Mouse (Mus musculus) frontal cortex, postnatal 36 days (tissue): ENCODE measurements around the gene Ugt1a5.
"Not testable (repeated sequence)": the region's sequence is repeated elsewhere in the genome, so short reads cannot be mapped to it uniquely, and the experiment has no call there.

Experiments
- DNase-seq, 2 experiments: peaks; one replicate each; pipeline ENCODE4 v3.0.0; 2022; ENCODE audit warnings: low spot score in 2 of 2

Gene Ugt1a5

DNA sequence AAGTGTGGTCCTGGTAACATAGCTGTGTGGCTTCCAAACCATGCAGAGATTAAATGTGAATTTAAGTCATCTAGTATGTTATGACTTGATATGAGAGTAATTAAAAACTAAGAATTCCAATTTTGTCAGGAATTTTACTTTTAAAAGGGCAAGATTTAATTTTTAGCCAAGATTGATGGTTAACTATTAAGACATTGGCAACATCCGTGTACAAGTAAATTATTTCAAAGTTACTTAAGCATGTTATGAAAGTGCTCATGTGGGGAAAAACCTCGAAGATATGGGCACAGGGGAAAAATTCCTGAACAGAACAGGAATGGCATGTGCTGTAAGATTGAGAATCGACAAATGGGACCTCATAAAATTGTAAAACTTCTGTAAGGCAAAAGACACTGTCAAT lies 31.6 kb downstream of the Ugt1a5 start:
- DNase-seq, result no peak

DNA sequence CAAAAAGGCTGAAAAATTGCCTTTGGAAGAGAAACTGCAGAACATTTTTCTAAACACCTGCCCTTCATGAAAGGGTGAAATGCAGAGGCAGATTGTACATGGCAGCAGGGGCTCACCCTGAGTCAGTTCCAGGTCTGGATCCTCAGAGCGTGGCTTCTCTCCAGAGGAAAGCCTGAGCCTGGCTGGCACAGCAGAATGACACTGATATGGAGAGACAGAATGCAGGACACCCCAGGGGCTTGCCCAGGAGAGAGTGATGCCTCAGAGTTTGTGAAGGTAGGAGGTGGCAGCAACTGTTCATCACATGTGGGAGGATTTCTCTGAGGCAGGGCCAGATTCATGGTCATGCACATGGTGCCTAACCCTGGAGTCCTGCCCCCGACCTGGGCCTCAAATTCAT lies 34.2 kb downstream of the Ugt1a5 start:
- DNase-seq, result no peak

DNA sequence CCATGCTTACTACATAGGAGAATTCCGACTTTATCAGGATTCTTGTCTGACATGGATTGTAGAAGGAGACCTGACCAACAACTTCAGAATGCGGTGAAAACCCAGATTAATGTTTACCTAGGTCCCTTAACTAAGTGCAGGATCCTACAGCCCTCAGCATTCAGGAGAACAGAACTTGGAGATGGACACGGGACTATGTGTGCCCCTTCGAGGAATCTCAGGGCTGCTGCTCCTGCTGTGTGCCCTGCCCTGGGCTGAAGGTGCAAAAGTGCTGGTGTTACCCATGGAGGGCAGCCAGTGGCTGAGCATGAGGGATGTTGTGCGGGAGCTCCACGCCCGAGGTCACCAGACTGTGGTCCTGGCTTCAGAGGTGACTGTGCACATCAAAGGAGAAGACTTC lies 34.6 kb downstream of the Ugt1a5 start, which contains the start of gene Ugt1a2:
Gene Ugt1a2, plus strand, starts transcription at position 146 of the 400 bp plus-strand sequence.
- DNase-seq, result no peak

DNA sequence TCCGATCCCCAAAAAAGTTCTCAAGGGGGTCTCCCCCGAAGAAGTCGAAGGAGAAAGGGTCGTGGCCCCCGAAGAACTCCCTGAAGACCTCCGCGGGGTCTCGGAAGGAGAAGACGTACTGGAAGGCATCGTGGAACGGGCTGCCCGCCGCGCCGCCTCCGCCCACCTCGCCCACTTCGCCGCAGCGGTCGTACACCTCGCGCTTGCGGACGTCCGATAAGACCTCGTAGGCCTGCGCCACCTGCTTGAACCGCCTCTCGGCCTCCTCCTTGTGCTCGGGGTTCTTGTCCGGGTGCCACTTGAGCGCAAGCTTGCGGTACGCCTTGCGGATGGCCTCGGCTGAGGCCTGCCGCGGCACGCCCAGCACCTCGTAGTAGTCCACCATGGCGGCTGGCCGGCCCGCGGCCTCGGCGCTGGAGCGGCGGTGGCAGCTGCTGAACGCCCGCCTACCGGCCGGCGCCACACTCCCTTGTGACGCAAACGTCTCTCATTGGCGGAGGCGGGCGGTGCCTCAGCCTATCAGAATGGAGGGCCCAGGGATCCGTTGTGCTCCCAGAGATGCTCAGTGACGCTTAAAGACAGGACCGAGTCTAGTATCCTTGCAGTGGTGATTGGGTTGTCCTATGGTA lies 39.6 kb downstream of the Ugt1a5 start, which contains the start of gene Dnajb3:
Gene Dnajb3, minus strand, starts transcription at position 489 of the 629 bp plus-strand sequence.
- peak; percentile 82 to 83 for DNase-seq

DNA sequence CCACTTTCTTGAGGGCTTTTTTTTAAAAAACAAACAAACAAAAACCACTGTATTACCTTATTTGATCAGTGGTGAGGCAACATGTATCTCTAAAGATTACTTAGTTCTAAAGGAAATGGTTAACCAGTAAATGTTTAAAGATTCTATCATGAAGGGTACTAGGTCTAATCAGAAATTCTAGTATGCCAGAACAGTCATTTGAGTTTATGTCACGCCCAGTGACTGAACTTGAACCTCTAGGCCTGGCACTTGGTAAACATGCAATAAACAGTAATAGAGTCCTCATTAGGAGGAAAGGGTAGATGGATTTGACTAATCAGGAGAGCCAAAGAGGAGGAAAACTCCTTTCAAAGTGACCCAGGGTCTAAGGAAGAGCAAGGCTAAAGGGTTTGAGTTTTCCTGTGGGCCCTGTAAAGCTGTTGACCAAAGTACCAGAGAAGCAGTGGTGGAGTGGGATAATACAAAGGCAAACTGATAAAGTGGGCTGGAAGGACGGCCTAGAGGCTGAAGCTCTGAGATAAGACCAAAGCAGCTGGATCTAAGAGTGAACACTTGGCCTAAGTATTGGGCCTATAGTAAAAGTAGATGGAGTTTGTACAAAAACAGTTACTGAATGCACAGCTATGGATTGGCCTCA lies 41.1 kb downstream of the Ugt1a5 start:
- no peak for DNase-seq

DNA sequence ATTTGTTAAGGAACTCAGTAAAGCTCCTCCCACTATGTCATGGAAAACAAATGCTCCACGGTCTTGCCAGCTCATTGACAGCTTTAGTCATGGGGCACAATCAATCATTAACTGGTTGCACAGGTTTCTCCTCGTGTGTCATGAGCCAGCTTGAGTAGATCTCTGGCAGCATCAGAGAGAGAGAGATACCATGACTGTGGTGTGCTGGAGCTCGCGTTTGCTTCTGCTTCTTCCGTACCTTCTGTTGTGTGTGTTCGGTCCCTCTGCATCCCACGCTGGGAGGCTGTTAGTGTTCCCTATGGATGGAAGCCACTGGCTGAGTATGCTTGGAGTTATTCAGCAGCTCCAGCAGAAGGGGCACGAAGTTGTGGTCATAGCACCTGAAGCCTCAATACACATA lies 46.0 kb downstream of the Ugt1a5 start, which contains the start of gene Ugt1a1:
Gene Ugt1a1, plus strand, starts transcription at position 148 of the 400 bp plus-strand sequence.
- DNase-seq, result no peak

DNA sequence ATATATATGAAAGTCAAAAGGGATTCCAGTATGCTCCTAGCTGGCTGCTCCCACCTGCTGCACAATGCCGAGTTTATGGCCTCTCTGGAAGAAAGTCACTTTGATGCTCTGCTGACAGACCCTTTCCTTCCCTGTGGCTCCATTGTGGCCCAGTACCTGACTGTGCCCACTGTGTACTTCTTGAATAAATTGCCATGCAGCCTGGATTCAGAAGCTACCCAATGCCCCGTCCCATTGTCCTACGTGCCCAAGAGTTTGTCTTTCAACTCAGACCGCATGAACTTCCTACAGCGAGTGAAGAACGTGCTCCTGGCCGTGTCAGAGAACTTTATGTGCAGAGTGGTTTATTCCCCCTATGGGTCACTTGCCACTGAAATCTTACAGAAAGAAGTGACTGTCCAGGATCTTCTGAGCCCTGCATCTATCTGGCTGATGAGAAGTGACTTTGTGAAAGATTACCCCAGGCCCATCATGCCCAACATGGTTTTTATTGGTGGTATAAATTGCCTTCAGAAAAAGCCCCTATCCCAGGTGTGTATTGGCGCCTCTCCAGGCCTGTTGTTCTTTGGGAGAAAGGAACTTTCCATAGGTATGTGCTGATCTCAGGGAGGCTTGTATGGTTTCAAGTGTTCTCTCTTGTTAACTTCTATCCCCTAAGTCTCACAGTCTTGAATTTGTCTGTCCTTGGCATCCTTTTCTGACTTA lies 46.7 kb downstream of the Ugt1a5 start:
- DNase-seq, result no peak

DNA sequence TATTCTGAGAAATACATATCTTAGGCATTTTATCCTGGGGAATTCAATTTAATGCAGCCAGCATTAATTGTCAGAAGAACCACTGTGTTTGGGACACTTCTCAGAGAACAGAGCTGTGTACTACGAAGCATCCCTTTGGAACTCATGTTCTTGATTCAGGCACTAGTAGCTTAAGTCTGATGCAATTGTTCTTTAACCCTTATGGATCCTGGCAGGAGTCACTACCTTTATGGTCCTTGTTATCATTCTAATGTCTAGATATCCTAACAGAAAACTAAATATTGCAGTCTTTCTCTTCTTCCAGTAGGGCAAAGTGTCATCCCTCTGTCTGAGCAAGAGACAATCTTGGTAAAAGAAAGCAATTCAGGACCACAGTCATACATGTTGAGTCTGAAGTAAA lies 47.2 kb downstream of the Ugt1a5 start:
- no peak for DNase-seq

DNA sequence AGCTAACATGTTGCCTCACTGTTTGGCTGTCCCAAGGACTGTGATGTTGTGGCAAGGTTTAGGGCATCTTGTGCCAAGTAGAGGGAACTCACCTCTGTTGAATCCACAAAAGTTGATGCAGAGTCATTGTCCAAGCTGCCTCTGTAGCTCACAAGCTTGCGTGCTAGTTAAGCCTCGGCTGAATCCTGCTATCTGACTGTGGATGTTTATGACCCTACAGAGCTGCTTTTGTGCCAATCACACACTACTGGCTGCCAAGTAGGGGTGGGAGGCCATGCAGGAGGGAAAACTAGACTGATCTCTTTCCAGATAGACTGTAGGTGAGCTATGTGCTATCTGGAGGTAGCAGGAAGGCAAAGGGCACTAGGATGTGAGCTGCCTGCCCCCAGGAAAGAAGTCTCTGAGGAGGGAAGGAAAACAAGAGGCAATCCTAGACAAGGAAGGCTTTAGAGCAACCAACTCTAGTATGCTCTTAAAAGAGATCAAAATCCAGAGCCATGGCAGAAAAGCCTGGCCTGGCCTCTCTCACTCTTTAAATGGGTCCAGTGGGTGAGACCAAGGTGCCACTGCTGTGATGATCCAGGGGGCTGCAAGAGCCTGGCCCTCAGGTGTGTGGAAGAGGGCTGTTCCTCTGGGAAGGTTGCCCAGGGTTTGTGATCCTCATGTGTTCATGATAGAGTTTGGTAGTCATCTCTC lies 48.1 kb downstream of the Ugt1a5 start:
- no peak for DNase-seq

DNA sequence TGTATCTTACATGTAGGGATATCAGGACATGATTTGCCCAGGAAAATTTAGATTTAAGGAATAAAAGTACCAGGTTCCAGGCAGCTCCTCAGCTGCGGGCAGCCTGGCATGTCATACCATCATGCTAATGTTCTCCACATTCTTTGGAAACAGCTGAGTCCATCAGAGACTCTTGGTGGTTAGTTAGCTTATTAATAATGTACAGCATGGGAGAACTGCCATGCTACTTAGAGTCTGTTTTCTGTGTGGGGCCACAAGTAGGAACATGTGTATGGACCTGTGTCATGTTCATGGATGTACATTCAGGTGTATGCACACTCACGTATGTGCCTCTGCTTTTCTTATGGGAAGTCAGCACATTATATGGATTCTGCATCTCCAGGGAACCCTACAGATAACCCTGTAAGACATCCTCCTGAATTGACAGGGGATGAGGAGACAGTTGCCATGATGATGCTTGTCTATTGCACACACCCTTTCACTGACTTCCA lies 48.7 kb downstream of the Ugt1a5 start:
- DNase-seq, result no peak

DNA sequence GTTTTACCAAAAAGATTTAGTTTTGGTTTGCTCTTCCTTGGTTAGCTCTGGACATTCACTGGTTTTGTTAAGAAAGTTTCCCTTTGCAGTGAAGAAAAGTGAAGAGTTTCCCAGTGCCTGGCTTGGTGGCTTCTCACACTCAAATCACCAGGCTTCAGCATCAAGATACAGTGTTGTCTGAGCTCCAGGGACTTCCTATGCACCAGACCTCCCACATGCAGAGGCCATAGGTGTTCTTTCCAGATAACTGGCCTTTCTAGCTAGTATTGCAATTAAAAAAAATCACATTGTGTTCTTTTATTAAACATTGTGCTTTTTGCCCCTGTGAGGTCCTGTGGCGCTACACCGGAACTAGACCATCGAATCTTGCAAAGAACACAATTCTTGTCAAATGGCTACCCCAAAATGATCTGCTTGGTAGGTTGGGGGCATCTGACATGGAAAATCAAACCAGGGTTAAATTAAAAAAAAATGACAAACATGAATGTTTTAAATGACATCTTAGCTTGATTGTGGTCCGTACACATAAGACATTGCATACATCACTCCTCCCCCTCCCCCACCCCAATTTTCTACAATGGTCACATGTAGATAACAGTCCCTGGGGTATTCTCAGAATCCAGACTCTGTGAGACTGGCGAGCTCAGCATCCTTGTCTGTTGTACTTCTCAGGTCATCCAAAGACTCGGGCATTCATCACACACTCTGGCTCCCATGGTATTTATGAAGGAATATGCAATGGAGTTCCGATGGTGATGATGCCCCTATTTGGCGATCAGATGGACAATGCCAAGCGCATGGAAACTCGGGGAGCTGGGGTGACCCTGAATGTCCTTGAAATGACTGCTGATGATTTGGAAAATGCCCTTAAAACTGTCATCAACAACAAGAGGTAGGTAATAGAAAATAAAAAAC lies 49.9 kb downstream of the Ugt1a5 start:
- no peak for DNase-seq

DNA sequence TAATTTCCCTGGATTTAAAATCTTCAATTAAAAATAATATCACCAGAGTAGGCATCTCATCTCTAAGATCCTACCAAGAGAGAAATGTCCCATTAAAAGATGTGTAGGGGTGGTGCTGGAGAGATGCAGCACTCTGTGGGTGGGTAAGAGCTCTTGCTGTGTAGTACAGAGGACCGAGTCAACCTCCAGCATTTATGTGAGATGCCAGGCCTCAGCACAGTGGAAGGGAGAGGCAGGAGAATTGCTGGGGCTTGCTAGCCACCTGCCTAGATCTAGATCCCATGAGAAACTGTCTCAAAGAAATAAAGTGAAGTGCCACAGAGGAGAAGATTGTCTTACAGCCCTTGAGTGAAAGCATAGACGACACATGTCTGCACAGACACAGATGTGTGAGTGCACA lies 50.7 kb downstream of the Ugt1a5 start:
- DNase-seq, result no peak

DNA sequence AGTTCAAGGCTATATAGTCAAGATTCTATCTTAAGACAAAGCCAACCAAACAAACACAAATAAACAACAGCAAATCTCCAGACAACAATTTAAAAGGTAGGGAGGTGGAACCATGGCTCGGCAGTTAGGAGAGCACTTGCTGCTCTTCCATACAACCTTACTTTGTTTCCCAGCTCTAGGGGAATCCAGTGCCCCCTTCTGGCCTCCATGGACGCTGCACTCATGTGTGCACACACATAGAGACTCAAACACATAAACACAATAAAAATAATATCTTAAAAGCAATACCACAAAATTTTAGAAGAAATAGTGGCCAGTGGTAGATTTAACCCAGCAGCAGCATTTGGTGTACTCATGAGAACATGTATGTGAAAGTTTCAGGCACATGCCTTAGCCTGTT lies 51.3 kb downstream of the Ugt1a5 start:
- no peak for DNase-seq

DNA sequence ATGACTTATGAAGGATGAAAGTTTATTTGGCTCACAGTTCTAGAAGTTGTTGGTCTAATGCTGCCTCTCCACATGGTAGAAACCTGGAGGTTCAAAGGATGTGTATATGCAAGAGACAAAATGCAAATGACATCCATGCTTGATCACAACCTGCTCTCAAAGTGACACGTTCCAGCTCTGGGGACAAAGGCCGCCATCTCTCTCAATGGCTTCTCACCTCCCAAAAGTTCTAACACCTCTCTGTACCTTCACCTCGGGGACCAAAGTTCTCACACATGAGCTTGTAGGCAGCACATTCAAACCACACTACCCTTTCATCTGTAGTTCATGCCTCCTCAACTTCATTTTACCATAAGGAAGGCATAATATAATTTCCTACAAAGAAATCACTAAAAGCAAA lies 51.8 kb downstream of the Ugt1a5 start:
- no peak for DNase-seq

DNA sequence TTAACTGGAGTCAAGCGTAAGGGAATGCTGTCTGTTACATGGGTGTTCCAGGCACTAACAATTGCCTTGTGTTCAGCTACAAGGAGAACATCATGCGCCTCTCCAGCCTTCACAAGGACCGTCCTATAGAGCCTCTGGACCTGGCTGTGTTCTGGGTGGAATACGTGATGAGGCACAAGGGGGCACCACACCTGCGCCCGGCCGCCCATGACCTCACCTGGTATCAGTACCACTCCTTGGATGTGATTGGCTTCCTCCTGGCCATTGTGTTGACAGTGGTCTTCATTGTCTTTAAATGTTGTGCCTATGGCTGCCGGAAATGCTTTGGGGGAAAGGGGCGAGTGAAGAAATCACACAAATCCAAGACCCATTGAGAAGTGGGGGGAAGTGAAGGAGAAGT lies 52.2 kb downstream of the Ugt1a5 start:
- DNase-seq, result no peak

DNA sequence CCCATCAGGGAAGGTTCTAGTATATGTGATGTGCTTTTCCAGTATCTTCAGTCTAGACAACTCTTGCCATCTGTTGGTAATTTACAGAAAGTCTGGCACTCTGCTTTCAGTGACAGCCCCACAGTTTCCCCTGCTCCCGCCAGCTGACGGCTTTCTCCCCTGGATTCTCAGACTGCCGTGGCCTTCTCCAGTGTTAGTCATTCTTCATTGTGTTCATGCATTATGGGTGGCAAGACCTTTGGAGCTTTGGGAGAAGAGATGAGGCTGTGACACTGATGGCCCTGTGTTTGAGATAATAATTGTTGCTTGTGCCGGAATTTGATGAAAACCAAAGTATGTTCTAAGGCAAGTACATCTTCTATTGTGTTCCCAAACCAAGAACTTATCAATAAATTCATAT lies 52.8 kb downstream of the Ugt1a5 start:
- no peak for DNase-seq

DNA sequence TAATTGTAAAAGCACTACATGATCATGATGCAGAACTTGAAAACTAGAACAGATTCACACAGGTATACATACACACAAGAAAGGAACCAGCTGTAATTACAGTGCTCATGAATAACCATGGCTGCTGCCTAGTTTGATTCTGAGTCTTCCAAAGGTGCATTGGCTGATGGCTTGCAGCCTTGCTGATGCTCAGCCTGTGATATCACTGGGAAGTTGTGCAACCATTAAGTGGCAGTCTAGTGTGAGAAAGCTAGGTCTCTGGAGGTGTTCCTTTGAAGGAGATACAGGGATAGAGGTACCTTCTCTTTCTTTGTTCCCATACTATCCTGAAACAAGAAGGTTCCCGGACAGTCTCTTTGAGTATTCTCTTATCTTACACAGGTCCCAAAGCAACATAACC lies 53.2 kb downstream of the Ugt1a5 start:
- DNase-seq, result no peak

DNA sequence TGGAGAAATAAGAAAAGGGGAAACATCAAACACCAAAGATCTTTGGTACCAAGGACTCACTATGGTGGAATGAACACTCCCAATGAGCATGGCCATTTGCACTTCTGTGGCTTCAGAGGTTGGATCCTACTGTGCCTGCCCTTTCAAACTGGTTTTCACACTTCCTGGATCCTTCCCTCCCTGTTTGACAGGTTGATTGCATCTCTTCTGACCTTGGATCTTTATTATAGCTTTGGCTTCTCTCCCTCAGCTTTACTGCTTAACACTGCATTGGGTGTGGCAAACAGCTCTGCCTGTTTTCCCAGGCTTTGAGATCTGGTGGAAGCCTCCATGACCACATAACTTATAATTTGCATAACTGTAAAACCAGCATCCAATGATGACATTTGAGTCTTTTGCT lies 54.5 kb downstream of the Ugt1a5 start:
- DNase-seq, result no peak

DNA sequence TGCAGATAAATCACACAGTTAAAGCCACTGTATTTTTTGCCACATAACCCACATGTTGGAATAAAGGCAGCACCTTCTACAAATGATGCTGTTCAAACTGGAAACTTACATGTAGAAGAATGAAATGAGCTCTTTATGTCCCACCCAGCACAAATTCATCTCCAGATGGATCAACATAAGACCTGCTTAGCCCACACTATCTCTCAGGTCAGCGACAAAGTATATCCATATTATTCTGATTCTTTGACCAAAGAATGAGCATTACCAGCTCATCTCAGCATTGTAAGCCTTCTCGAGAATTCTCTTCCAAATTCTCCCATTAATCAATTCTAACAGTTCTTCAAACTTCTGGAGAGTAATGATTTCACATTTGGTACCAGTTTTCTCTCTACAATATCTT lies 56.4 kb downstream of the Ugt1a5 start:
- DNase-seq, result no peak

DNA sequence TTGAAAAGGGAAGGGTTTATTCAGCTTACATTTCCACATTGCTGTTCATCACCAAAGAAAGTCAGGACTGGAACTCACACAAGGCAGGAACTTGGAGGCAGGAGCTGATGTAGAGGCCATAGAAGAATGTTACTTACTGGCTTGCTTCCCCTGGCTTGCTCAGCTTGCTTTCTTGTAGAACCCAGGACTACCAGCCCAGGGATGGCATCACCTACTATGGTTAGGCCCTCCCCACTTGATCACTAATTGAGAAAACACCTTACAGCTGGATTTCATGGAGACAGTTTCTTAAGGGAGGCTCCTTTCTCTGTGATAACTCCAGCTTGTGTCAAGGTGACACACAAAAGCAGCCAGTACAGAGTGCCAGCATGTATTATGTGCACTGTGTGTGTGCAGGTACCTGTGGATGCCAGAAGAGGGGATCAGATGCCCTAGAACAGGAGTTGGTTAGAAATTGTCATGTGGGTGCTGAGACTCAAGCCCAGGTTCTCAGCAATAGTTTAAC lies 57.3 kb downstream of the Ugt1a5 start:
- not testable (repeated sequence) for DNase-seq

DNA sequence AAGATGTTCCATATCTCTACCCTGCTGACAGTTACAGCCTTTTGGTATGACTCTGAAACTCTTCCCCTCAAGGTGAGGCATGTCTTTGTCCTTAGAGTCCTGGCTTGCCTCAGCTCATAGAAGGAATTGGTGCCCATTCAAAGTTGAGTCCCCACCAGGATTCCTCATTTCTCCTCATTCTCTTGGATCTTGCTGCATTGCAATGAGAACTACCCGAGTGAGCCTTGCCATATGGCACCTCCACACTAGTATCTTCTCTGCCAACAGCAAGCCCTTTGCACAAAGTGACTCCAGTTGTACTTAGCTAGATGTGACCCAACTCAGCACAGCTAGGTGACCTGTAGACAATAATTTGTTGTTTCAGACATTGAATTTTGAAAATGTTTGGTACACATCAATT lies 57.8 kb downstream of the Ugt1a5 start:
- DNase-seq, result no peak
